Mouse (Mus musculus) bone marrow macrophage, adult 2 months (primary cell): Measurements from ENCODE around the gene Gm20903. TPM values are rescaled to one million over a fixed set of nuclear protein-coding genes. Genes with fewer than 3 reads are reported as not detected.
"Not testable (repeated sequence)": the region's sequence is repeated elsewhere in the genome, so short reads cannot be mapped to it uniquely, and the experiment has no call there.

Experiments
- H3K27ac ChIP-seq: 2 replicates; pipeline ENCODE4 v1.5.1; 2012; ENCODE audit warnings: low read depth, low read length; ENCODE audit not compliant: insufficient read depth
- H3K4me1 ChIP-seq: 2 replicates; pipeline ENCODE4 v1.6.1; 2012; ENCODE audit warnings: low read length; ENCODE audit not compliant: control insufficient read depth, insufficient read depth
- H3K4me3 ChIP-seq: 2 replicates; pipeline ENCODE4 v1.5.1; 2012; ENCODE audit warnings: mild to moderate bottlenecking, low read length, moderate library complexity; ENCODE audit not compliant: insufficient read depth
- polyA plus RNA-seq: library from polyadenylated mRNA; stranded (reverse); fragments of >200 nt; gene quantifications from 2 replicates; pipeline ENCODE4 v1.2.4, GENCODE M21; 2012; ENCODE audit not compliant: missing spikeins, insufficient read depth, insufficient read length

The Gm20903 gene
- polyA plus RNA-seq, result not detected in 2 replicates

DNA sequence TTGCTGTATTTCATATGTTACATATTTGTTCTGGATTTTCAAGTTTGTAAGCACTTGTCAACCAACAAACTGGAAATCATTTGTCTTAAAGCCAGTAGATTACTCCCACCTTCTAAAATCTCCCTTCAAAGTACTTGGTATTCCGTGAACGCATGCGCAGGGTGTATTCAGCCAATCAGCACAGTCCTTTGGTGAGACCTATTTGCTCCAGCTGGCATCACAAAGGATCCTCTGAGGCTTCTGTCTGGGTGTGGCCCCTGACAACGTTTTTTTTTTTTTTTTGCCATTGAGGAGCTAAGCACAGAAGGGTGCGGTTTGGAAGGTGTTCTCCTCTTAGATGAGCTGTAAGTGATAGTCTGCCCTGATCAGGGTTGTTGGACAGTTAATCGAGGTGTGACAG lies at the start of gene Gm20903:
TSS of gene Gm20903 (plus strand) at position 301 of the 400 bp plus-strand sequence.
- not testable (repeated sequence) for H3K27ac ChIP-seq, H3K4me1 ChIP-seq, H3K4me3 ChIP-seq
